Mouse (Mus musculus) lung, adult 2 months (tissue): ENCODE results near the gene Unc13a. TPM values are rescaled to one million over a fixed set of nuclear protein-coding genes. Genes with fewer than 3 reads are reported as not detected.
A peak's percentile ranks its signal among the peaks of the same experiment; 100 is the strongest.

ENCODE experiments used
- DNase-seq: peaks from one replicate; pipeline ENCODE4 v3.0.0; 2022
- H3K4me1 ChIP-seq: fragments of 200-500 bp; 2 replicates; pipeline ENCODE4 v1.6.1; 2011; ENCODE audit warnings: low read length; ENCODE audit not compliant: control insufficient read depth, insufficient read depth
- H3K4me3 ChIP-seq: fragments of 200-500 bp; replicated peaks from 2 replicates; pipeline ENCODE3; 2011; ENCODE audit warnings: low read depth, mild to moderate bottlenecking, control low read depth, low read length; ENCODE audit errors: extremely low read depth
- CTCF ChIP-seq: fragments of 200-500 bp; IDR thresholded peaks from 2 replicates; pipeline ENCODE4 v1.5.1; 2011; ENCODE audit warnings: mild to moderate bottlenecking, low read length, control low read depth; ENCODE audit not compliant: insufficient read depth
- POLR2A ChIP-seq: fragments of 200-500 bp; IDR thresholded peaks from 2 replicates; pipeline ENCODE4 v1.6.1; 2011; ENCODE audit warnings: low read depth, mild to moderate bottlenecking, control low read depth, low read length, borderline replicate concordance; ENCODE audit errors: extremely low read depth
- WGBS: fragments of 180-500 bp; shearing (Covaris S2); methylation state at CpG from one replicate; pipeline ENCODE4 v1.1.7; 2018; 5-methylcytosine and 5-hydroxymethylcytosine counted together
- polyA plus RNA-seq: library from polyadenylated mRNA; depleted of rRNA; stranded (reverse); fragments of >200 nt; gene quantifications from 2 replicates; pipeline ENCODE4 v1.2.3, GENCODE M21; 2012

Gene Unc13a
- polyA plus RNA-seq, 1 experiment = 0.32 TPM

- peaks cover 7% of the 10 kb centered on the region for H3K4me1 ChIP-seq
- no peak for DNase-seq
- TF ChIP-seq CTCF (no peak), POLR2A (peak; percentile 36; the same call in 1 of the 2 replicates)
- peak overlapping the region; percentile 9 for H3K4me3 ChIP-seq
Measured at GRCm38 (mm10) chr8:71677555-71677954, 6.0 kb upstream of the Unc13a start.

- 39% methylated on average over 9 of the region's 9 CpGs for WGBS
- no peak for TF ChIP-seq CTCF
- no peak for TF ChIP-seq POLR2A
- Histone ChIP-seq H3K4me3 (peak overlapping the region; percentile 59), H3K4me1 (peaks cover 7% of the 10 kb centered on the region)
- no peak for DNase-seq
Measured at GRCm38 (mm10) chr8:71676803-71677202, 5.2 kb upstream of the Unc13a start.

GRCm38 (mm10) chr8:71676020-71676741 is 4.6 kb upstream of the Unc13a start, which contains the start of gene Jak3:
TSS of gene Jak3 (plus strand) at chr8:71676296.
- peak within 1 kb of the TSS; percentile 96 for H3K4me3 ChIP-seq
- peaks cover 7% of the 10 kb centered on the region for H3K4me1 ChIP-seq
- WGBS = 3% methylated on average over 40 of the region's 40 CpGs
- peak; percentile 25; the same call in 1 of the 2 replicates for TF ChIP-seq POLR2A
- TF ChIP-seq CTCF = no peak
- DNase-seq = peak; percentile 65

- 47% methylated on average over 9 of the region's 9 CpGs for whole genome bisulfite sequencing
- H3K4me3 ChIP-seq = no peak overlapping the region
- no peak for DNase-seq
- TF ChIP-seq POLR2A (no peak), CTCF (no peak)
- peaks cover 10% of the 10 kb centered on the region for H3K4me1 ChIP-seq
Measured at GRCm38 (mm10) chr8:71675456-71676019, 4.0 kb upstream of the Unc13a start.

GRCm38 (mm10) chr8:71674071-71674470 is 2.5 kb upstream of the Unc13a start:
- no peak for DNase-seq
- Histone ChIP-seq H3K4me3 (no peak overlapping the region), H3K4me1 (peaks cover 10% of the 10 kb centered on the region)
- WGBS = 67% methylated on average over 2 of the region's 2 CpGs
- TF ChIP-seq CTCF (no peak), POLR2A (no peak)

- Histone ChIP-seq H3K4me3 (no peak overlapping the region), H3K4me1 (peaks cover 3% of the 10 kb centered on the region)
- no peak for DNase-seq
- TF ChIP-seq POLR2A (no peak), CTCF (no peak)
- WGBS = 66% methylated on average over 6 of the region's 6 CpGs
Measured at GRCm38 (mm10) chr8:71672168-71672735, 695 bp upstream of the Unc13a start.

GRCm38 (mm10) chr8:71670621-71671548 is 672 bp downstream of the Unc13a start:
- TF ChIP-seq POLR2A (no peak), CTCF (no peak)
- Histone ChIP-seq H3K4me3 (peak overlapping the region; percentile 50), H3K4me1 (peaks cover 3% of the 10 kb centered on the region; the same call in 1 of the 2 replicates)
- 2% methylated on average over 61 of the region's 64 CpGs for WGBS
- DNase-seq = no peak

- TF ChIP-seq CTCF = no peak
- no peak for TF ChIP-seq POLR2A
- H3K4me1 ChIP-seq = peaks cover 3% of the 10 kb centered on the region; the same call in 1 of the 2 replicates
- no peak overlapping the region for H3K4me3 ChIP-seq
- DNase-seq = no peak
- WGBS = 21% methylated on average over 12 of the region's 12 CpGs
Measured at GRCm38 (mm10) chr8:71670198-71670597, 1.4 kb downstream of the Unc13a start.
